Mouse (Mus musculus) liver, adult 2 months (tissue): Measurements from ENCODE around the gene Vps37b. TPM values are rescaled to one million over a fixed set of nuclear protein-coding genes. Genes with fewer than 3 reads are reported as not detected.
A peak's percentile ranks its signal among the peaks of the same experiment; 100 is the strongest.

Source experiments
- DNase-seq: peaks from one replicate; pipeline ENCODE4 v3.0.0-alpha.2; 2011; ENCODE audit warnings: low read depth, low spot score; ENCODE audit errors: extremely low read depth
- H3K27ac ChIP-seq: fragments of 200-500 bp; replicated peaks from 2 replicates; pipeline ENCODE4 v1.5.1; 2012; ENCODE audit warnings: low read depth, mild to moderate bottlenecking, control low read depth, inconsistent platforms, low read length; ENCODE audit not compliant: insufficient read depth
- H3K27me3 ChIP-seq: fragments of 200-500 bp; 2 replicates; pipeline ENCODE4 v1.6.1; 2012; ENCODE audit warnings: mild to moderate bottlenecking, moderate library complexity, low read length, inconsistent platforms; ENCODE audit not compliant: control insufficient read depth, insufficient read depth
- H3K36me3 ChIP-seq: fragments of 200-500 bp; 2 replicates; pipeline ENCODE4 v1.6.1; 2012; ENCODE audit warnings: low read length, inconsistent platforms; ENCODE audit not compliant: control insufficient read depth, insufficient read depth
- H3K4me1 ChIP-seq: fragments of 200-500 bp; 2 replicates; pipeline ENCODE4 v1.6.1; 2011; ENCODE audit warnings: low read length; ENCODE audit not compliant: control insufficient read depth, insufficient read depth
- H3K4me3 ChIP-seq: fragments of 200-500 bp; 2 replicates; pipeline ENCODE4 v1.5.1; 2011; ENCODE audit warnings: low read depth, mild to moderate bottlenecking, control low read depth, low read length, moderate library complexity; ENCODE audit not compliant: insufficient read depth
- H3K79me2 ChIP-seq: fragments of 200-500 bp; 2 replicates; pipeline ENCODE4 v1.6.1; 2012; ENCODE audit warnings: inconsistent platforms, mild to moderate bottlenecking, low read length, moderate library complexity; ENCODE audit not compliant: control insufficient read depth, insufficient read depth
- H3K9ac ChIP-seq: fragments of 200-500 bp; 2 replicates; pipeline ENCODE4 v1.6.1; 2012; ENCODE audit warnings: low read depth, mild to moderate bottlenecking, control low read depth, inconsistent platforms, low read length
- CTCF ChIP-seq: fragments of 200-500 bp; IDR thresholded peaks from 2 replicates; pipeline ENCODE4 v1.5.1; 2011; ENCODE audit warnings: low read depth, low read length, control low read depth
- POLR2A ChIP-seq: fragments of 200-500 bp; IDR thresholded peaks from 2 replicates; pipeline ENCODE4 v1.6.1; 2011; ENCODE audit warnings: low read length, control low read depth; ENCODE audit not compliant: insufficient read depth; ENCODE audit errors: extremely low read depth
- WGBS: fragments of 180-500 bp; shearing (Covaris S2); methylation state at CpG from one replicate; pipeline ENCODE4 v1.1.7; 2018; 5-methylcytosine and 5-hydroxymethylcytosine counted together
- polyA plus RNA-seq: library from polyadenylated mRNA; depleted of rRNA; stranded (reverse); fragments of >200 nt; gene quantifications from 2 replicates; pipeline ENCODE4 v1.2.3, GENCODE M21; 2012
- total RNA-seq: library from RNA; depleted of rRNA; stranded (reverse); fragments of >200 nt; gene quantifications from 2 replicates; pipeline ENCODE4 v1.2.3, GENCODE M21; 2014

Vps37b gene
- total and polyA plus RNA-seq, 2 experiments, result 4.4 to 31.4 TPM

DNA sequence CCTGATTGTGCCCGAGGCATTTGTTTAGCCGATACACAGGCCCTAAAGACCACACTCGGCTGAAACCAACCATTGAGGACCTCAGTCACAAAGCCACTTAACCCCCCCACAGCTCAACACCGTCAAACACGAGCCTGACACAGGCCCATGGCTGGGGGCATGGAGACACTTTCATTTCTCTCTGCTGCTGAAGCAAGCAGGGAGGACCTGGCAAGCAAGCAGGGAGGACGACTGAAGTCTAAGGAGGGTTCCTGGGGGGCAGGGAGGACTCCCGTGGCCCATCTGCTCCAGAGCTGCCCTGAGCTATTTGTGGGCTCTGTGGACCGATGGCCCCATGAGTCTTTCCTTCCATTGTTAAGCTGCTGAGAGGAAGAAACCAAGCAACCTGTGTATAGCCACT lies 20.1 kb downstream of the Vps37b start:
- Histone ChIP-seq H3K36me3 (peaks cover 2% of the 10 kb centered on the region; the same call in 1 of the 2 replicates), H3K9ac (0 out of 2 replicates have a peak overlapping the region, but pooled peaks have one; percentile 2), H3K27ac (peak overlapping the region; percentile 27), H3K27me3 (no peaks in the 10 kb centered on the region), H3K79me2 (peaks cover 46% of the 10 kb centered on the region), H3K4me1 (peaks cover 43% of the 10 kb centered on the region), H3K4me3 (no peak overlapping the region)
- TF ChIP-seq CTCF, result no peak
- TF ChIP-seq POLR2A, result no peak
- no peak for DNase-seq
- WGBS, result 46% methylated on average over 8 of the region's 8 CpGs

DNA sequence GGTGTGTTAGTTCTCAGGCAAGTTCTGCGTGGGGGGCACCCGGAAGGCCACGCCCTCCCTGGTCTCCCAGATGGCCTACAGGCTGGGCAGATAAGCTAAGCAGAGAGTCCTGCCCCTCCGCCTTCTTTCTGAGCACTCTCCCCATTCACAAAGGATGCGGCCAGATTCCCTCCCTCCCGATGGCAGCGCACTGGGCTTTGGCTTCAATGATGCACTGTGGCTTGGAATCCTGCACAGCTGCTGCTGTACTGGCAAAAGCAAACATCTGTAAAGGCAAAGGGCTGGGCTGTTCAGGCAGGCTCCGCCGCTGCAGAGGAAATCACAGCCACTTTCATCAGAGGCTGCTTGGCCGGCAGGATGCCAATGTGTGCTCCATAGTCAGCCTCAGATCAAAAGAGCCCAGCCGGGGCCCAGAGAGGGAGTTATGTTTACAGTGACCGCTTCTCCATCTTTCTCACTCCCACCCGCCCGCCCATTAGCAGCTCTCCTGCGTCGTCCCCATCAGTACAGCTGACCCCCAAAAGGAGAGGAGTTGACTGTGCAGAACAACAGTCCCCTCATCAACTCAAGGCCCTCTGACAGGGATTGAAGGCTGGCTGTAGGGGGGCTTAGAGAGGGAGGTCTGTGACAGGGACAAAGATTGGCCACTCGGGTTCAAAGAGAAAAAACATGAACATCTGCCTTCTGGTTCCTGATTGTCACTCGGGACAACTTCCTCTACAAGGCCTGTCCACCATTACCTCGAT lies 21.0 kb downstream of the Vps37b start:
- Histone ChIP-seq H3K4me3 (no peak overlapping the region), H3K79me2 (peaks cover 38% of the 10 kb centered on the region), H3K36me3 (peaks cover 2% of the 10 kb centered on the region; the same call in 1 of the 2 replicates), H3K27ac (peak overlapping the region; percentile 27; the same call in 1 of the 2 replicates), H3K27me3 (no peaks in the 10 kb centered on the region), H3K4me1 (peaks cover 42% of the 10 kb centered on the region), H3K9ac (no peak overlapping the region)
- 28% methylated on average over 19 of the region's 19 CpGs for whole genome bisulfite sequencing
- peak; percentile 49 for DNase-seq
- TF ChIP-seq CTCF (no peak), POLR2A (no peak)

DNA sequence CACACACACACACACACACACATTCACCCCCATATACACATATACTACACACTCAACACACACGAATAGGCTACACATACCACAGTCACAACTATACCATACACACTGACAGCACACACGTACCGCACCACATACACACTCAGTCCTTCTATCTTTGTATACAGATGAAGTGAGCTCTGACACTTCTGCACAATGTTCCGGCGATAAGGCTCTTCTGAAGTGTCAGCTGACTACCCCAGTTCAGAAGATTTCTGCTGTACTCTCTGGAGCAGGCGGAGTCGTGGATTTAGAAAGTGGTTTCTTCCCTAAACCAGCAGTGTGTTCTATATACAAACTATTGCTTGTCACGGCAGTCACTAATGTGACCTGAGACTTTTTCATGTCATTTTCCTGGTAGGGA lies 22.0 kb downstream of the Vps37b start:
- TF ChIP-seq POLR2A (no peak), CTCF (no peak)
- DNase-seq, result no peak
- Histone ChIP-seq H3K27me3 (no peaks in the 10 kb centered on the region), H3K9ac (no peak overlapping the region), H3K4me3 (no peak overlapping the region), H3K27ac (no peak overlapping the region), H3K36me3 (peaks cover 2% of the 10 kb centered on the region; the same call in 1 of the 2 replicates), H3K79me2 (peaks cover 34% of the 10 kb centered on the region), H3K4me1 (peaks cover 49% of the 10 kb centered on the region)
- WGBS, result 82% methylated on average over 8 of the region's 8 CpGs

DNA sequence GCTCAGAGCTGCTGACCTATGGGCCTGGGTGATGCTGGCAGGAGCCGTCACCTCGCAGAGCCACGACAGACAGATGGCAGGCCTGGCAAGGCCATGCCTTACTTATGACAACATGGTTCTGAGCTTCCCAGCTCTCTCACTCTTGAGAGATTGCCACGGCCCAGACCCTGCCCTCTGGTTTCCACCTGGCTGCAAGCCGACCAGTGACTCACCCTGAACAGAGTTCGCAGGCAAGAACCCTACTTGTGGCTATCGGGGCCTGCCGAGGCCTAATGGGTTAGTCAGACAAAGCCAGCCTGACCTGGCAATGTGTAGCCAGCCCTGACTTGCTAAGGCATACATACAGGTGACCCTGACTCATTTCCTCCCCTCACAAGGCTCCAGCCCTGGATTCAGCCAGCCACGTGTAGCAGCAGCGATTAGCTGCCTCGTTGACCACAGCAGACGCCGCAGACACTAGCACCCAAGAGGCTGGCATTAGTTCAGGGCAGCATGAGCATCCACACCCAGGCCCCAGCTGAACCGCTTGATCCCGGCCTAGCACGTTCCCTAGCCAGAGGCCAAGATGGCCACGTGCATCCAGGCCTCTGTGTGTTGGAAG lies 25.1 kb downstream of the Vps37b start:
- peak; percentile 92 for DNase-seq
- Histone ChIP-seq H3K27me3 (no peaks in the 10 kb centered on the region), H3K79me2 (peaks cover 11% of the 10 kb centered on the region; the same call in 1 of the 2 replicates), H3K9ac (peak overlapping the region; percentile 4; the same call in 1 of the 2 replicates), H3K4me3 (no peak overlapping the region), H3K4me1 (peaks cover 52% of the 10 kb centered on the region), H3K27ac (peak overlapping the region; percentile 65), H3K36me3 (peaks cover 2% of the 10 kb centered on the region; the same call in 1 of the 2 replicates)
- TF ChIP-seq POLR2A (no peak), CTCF (peak; percentile 49)
- 27% methylated on average over 17 of the region's 17 CpGs for WGBS

GRCm38 (mm10) chr5:124006082-124006873 lies 25.8 kb downstream of the Vps37b start:
- H3K36me3 ChIP-seq, result peaks cover 2% of the 10 kb centered on the region; the same call in 1 of the 2 replicates
- DNase-seq, result no peak
- peak overlapping the region; percentile 65 for H3K27ac ChIP-seq
- H3K27me3 ChIP-seq, result no peaks in the 10 kb centered on the region
- no peak overlapping the region for H3K9ac ChIP-seq
- peaks cover 45% of the 10 kb centered on the region for H3K4me1 ChIP-seq
- H3K4me3 ChIP-seq, result no peak overlapping the region
- no peak for TF ChIP-seq POLR2A
- TF ChIP-seq CTCF, result no peak
- peaks cover 4% of the 10 kb centered on the region; the same call in 1 of the 2 replicates for H3K79me2 ChIP-seq
- WGBS, result 66% methylated on average over 26 of the region's 26 CpGs
